Mouse (Mus musculus) testis, adult 2 months (tissue): ENCODE results near the gene Lbp.

Experiments
- CTCF ChIP-seq: fragments of 200-500 bp; IDR thresholded peaks from 2 replicates; pipeline ENCODE4 v1.5.1; 2012; ENCODE audit warnings: low read depth, mild to moderate bottlenecking, inconsistent platforms, low read length, moderate library complexity; ENCODE audit not compliant: control insufficient read depth, insufficient read depth, insufficient replicate concordance
- POLR2A ChIP-seq: fragments of 200-500 bp; IDR thresholded peaks from 2 replicates; pipeline ENCODE4 v1.6.1; 2012; ENCODE audit warnings: low read depth, mild to moderate bottlenecking, inconsistent platforms, low read length, moderate library complexity; ENCODE audit not compliant: control insufficient read depth

GRCm38 (mm10) chr2:158359757-158360620 lies 53.7 kb downstream of the Lbp start:
- TF ChIP-seq CTCF (no peak), POLR2A (no peak)
